Mouse (Mus musculus) limb, embryonic 14.5 days (tissue): ENCODE measurements around the gene R3hdm4. TPM values are rescaled to one million over a fixed set of nuclear protein-coding genes. Genes with fewer than 3 reads are reported as not detected.
A peak's percentile ranks its signal among the peaks of the same experiment; 100 is the strongest.
"Not testable (repeated sequence)": the region's sequence is repeated elsewhere in the genome, so short reads cannot be mapped to it uniquely, and the experiment has no call there.

Experiments used
- ATAC-seq: fragments of 200-750 bp; cut with Nextera tagmentation; 2 replicates; pipeline ENCODE4 v1.8.0; 2017; ENCODE audit warnings: low read depth, moderate number of reproducible peaks, moderate TSS enrichment; ENCODE audit not compliant: low FRiP score
- DNase-seq: peaks from one replicate; pipeline ENCODE4 v3.0.0-alpha.2; 2015; ENCODE audit warnings: low spot score
- H3K27ac ChIP-seq: fragments of 300-500 bp; sonication (generic); replicated peaks from 2 replicates; pipeline ENCODE4 v1.5.1; 2014; ENCODE audit warnings: low read depth, mild to moderate bottlenecking, low read length, moderate library complexity, mixed read lengths
- H3K27me3 ChIP-seq: fragments of 300-500 bp; sonication (generic); 2 replicates; pipeline ENCODE4 v1.6.1; 2014; ENCODE audit warnings: low read length, mixed read lengths; ENCODE audit not compliant: control insufficient read depth, insufficient read depth
- H3K36me3 ChIP-seq: fragments of 300-500 bp; sonication (generic); 2 replicates; pipeline ENCODE4 v1.6.1; 2014; ENCODE audit warnings: mild to moderate bottlenecking, low read length, moderate library complexity, mixed read lengths; ENCODE audit not compliant: control insufficient read depth, insufficient read depth
- H3K4me1 ChIP-seq: fragments of 300-500 bp; sonication (generic); 2 replicates; pipeline ENCODE4 v1.6.1; 2014; ENCODE audit warnings: antibody characterized with exemption, low read length, mixed read lengths; ENCODE audit not compliant: control insufficient read depth, insufficient read depth
- H3K4me2 ChIP-seq: fragments of 300-500 bp; sonication (generic); replicated peaks from 2 replicates; pipeline ENCODE4 v1.6.1; 2014; ENCODE audit warnings: low read depth, mild to moderate bottlenecking, low read length, moderate library complexity; ENCODE audit not compliant: severe bottlenecking
- H3K4me3 ChIP-seq: fragments of 300-500 bp; sonication (generic); replicated peaks from 2 replicates; pipeline ENCODE4 v1.5.1; 2014; ENCODE audit warnings: low read length
- H3K9ac ChIP-seq: fragments of 300-500 bp; sonication (generic); 2 replicates; pipeline ENCODE4 v1.6.1; 2014; ENCODE audit warnings: mild to moderate bottlenecking, low read depth, low read length, moderate library complexity; ENCODE audit not compliant: severe bottlenecking
- H3K9me3 ChIP-seq: fragments of 300-500 bp; sonication (generic); 2 replicates; pipeline ENCODE4 v1.6.1; 2016; ENCODE audit warnings: low read length; ENCODE audit not compliant: control insufficient read depth
- POLR2A ChIP-seq: fragments of 200-500 bp; IDR thresholded peaks from 2 replicates; pipeline ENCODE4 v1.8.0; 2012; ENCODE audit warnings: inconsistent platforms, mild to moderate bottlenecking, moderate library complexity, borderline replicate concordance; ENCODE audit not compliant: insufficient read depth, insufficient read length; ENCODE audit errors: extremely low read depth
- WGBS: fragments of 180-500 bp; shearing (Covaris S2); extraction: QIAGEN DNeasy Blood & Tissue Kit; methylation state at CpG from one replicate; pipeline ENCODE4 v1.1.7; 2014; 5-methylcytosine and 5-hydroxymethylcytosine counted together
- polyA plus RNA-seq, 2 experiments: library from polyadenylated mRNA; depleted of rRNA in 1 of 2; stranded (reverse) in 1 of 2; unstranded in 1 of 2; fragments of >200 nt; fragmentation: Nextera tagmentation in 1 of 2; extraction: Ambion mirVana in 1 of 2; gene quantifications; 2 replicates each; pipeline versions ENCODE4 v1.2.1 to v1.2.3; 2012 to 2014

Gene R3hdm4
- polyA plus RNA-seq, 2 experiments, result 141 to 158 TPM

- TF ChIP-seq POLR2A, result no peak
- H3K9me3 ChIP-seq, result no peaks in the 10 kb centered on the region
- no peak for DNase-seq
- H3K4me2 ChIP-seq, result no peak overlapping the region
- peaks cover 65% of the 10 kb centered on the region for H3K36me3 ChIP-seq
- no peaks in the 10 kb centered on the region for H3K4me1 ChIP-seq
- H3K4me3 ChIP-seq, result no peak overlapping the region
- no peak for ATAC-seq
- H3K27ac ChIP-seq, result no peak overlapping the region
- H3K27me3 ChIP-seq, result no peaks in the 10 kb centered on the region
- no peak overlapping the region for H3K9ac ChIP-seq
- 92% methylated on average over 9 of the region's 9 CpGs for WGBS
These were observed 14.3 kb downstream of the R3hdm4 start for GRCm38 (mm10) chr10:79906712-79907111.

DNA sequence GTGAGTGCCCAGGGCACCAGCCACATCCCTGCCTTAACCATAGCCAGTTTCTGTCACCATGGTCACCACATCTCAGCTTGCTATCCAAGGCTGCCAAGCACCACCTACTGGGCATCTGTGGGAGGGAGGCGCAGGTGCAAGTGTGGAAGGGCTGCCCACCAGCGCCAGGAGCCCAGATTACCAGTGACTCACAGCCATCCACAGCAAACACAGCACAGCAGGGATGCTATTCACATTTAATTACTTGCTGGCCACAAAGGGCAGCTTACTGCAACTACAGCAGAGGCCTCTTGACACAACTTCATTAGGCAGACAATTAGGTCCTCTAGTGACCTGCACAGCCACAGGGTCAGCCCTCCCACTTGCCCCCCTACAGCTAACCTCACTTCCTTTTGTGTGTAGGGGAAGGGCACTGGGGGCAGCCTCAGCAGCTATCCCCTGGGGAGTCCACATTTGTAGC, 20.0 kb downstream of the R3hdm4 start:
- Histone ChIP-seq H3K4me1 (no peaks in the 10 kb centered on the region), H3K27me3 (no peaks in the 10 kb centered on the region), H3K9me3 (no peaks in the 10 kb centered on the region), H3K36me3 (peaks cover 80% of the 10 kb centered on the region), H3K4me3 (no peak overlapping the region), H3K27ac (no peak overlapping the region), H3K9ac (peak overlapping the region; percentile 28; the same call in 1 of the 2 replicates), H3K4me2 (no peak overlapping the region)
- TF ChIP-seq POLR2A, result no peak
- DNase-seq (no peak), ATAC-seq (no peak)
- 36% methylated on average over 2 of the region's 2 CpGs for WGBS

DNA sequence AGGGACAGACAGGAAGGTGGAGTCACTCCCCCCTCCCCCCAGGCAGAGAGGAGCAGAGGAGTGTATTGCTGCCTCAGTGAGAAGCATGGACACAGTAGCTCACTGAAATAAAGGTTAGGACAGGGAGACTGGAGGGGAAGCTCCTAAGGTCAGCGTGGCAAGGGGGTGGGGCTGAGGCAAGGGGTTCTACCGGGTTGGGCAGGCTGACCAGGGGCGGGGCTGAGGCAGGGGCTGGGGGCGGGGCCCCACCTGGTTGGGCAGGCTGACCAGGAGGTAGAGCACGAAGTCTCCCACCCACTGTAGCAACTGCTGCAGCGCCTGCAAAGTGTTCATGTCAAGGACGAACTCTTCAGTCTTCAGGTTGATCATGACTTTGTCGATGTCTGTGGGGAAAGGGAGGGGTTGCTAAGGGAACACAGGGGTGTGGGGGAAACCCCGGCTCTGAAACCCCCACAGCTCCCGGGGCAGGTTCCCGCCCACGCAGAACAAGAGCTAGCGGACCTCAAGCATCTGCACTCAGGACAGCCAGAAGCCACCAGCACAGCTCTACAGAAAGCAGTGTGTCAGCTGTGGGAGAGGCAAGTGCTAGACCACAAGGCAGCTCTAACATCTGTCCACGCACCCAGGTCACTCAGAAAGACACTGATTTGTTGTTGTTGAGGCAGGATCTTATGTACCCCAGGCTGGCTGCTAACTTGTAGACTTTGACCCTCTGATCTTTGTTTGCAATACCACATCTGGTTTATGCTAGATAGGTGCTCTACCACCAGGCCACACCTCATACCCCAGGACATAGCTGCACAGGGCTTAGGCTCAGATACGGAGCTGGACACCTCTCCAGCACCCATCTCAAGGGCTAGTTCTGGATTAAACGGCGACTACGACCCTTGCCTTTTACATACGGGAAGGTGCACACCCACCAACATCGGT, 23.4 kb downstream of the R3hdm4 start:
- H3K4me1 ChIP-seq, result no peaks in the 10 kb centered on the region
- no peak overlapping the region for H3K4me2 ChIP-seq
- no peaks in the 10 kb centered on the region for H3K9me3 ChIP-seq
- ATAC-seq (no peak), DNase-seq (no peak)
- H3K4me3 ChIP-seq, result no peak overlapping the region
- WGBS, result 54% methylated on average over 20 of the region's 20 CpGs
- H3K27me3 ChIP-seq, result no peaks in the 10 kb centered on the region
- H3K36me3 ChIP-seq, result peaks cover 61% of the 10 kb centered on the region
- no peak for TF ChIP-seq POLR2A
- no peak overlapping the region for H3K9ac ChIP-seq
- no peak overlapping the region for H3K27ac ChIP-seq

DNA sequence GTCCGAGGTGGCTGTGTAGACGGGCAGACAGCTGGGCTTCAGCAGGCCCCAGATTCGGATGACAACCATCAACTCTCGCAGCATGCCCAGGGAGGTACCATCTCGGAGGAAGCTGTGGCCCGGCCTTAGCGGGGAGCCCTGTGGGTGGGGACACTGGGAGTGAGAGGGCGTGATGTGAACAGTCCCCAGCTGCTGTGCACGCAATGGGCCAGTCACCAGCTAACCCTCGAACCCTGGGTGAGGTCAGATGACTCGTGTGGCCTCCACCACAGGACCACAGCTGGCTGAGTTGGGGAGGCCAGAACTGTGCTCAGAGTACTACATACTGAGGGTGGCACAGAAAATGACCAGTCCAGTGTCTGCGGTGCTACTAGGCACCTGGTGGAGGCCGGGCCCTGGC, 24.2 kb downstream of the R3hdm4 start:
- 84% methylated on average over 13 of the region's 13 CpGs for WGBS
- Histone ChIP-seq H3K27me3 (no peaks in the 10 kb centered on the region), H3K4me1 (no peaks in the 10 kb centered on the region), H3K27ac (no peak overlapping the region), H3K4me3 (no peak overlapping the region), H3K36me3 (peaks cover 54% of the 10 kb centered on the region), H3K9me3 (no peaks in the 10 kb centered on the region), H3K9ac (no peak overlapping the region), H3K4me2 (no peak overlapping the region)
- no peak for DNase-seq
- TF ChIP-seq POLR2A, result no peak
- no peak for ATAC-seq

GRCm38 (mm10) chr10:79896306-79896705, 24.7 kb downstream of the R3hdm4 start:
- H3K4me2 ChIP-seq, result no peak overlapping the region
- DNase-seq (no peak), ATAC-seq (no peak)
- no peaks in the 10 kb centered on the region for H3K27me3 ChIP-seq
- TF ChIP-seq POLR2A, result no peak
- H3K4me1 ChIP-seq, result no peaks in the 10 kb centered on the region
- WGBS, result 91% methylated on average over 15 of the region's 16 CpGs
- no peaks in the 10 kb centered on the region for H3K9me3 ChIP-seq
- H3K27ac ChIP-seq, result no peak overlapping the region
- no peak overlapping the region for H3K4me3 ChIP-seq
- no peak overlapping the region for H3K9ac ChIP-seq
- H3K36me3 ChIP-seq, result peaks cover 50% of the 10 kb centered on the region

- H3K27me3 ChIP-seq, H3K4me2 ChIP-seq, H3K27ac ChIP-seq, H3K9me3 ChIP-seq, H3K4me3 ChIP-seq, H3K4me1 ChIP-seq, H3K9ac ChIP-seq: not testable (repeated sequence)
- H3K36me3 ChIP-seq, result peaks cover 27% of the 10 kb centered on the region
- WGBS, result 44% methylated on average over 22 of the region's 22 CpGs
- ATAC-seq (peak; percentile 30; the same call in 1 of the 2 replicates), DNase-seq (peak; percentile 68)
These were observed 28.4 kb downstream of the R3hdm4 start for GRCm38 (mm10) chr10:79892451-79893118.
